Mouse (Mus musculus) layer of hippocampus, adult 9-10 months (tissue): ENCODE measurements at regions not wholly inside any gene's neighbourhood (a gene's known extent, or its start where the extent isn't known, plus 50 kb on each side); places are given as distances from the start of the nearest gene placed in this dataset.

Experiments used
- DNase-seq: peaks from one replicate; pipeline ENCODE4 v3.0.0; 2022; ENCODE audit warnings: low spot score

- peak; percentile 5 for DNase-seq
These were observed 55.8 kb upstream of the Atp2c1 start for GRCm38 (mm10) chr9:105582944-105583343.

- no peak for DNase-seq
These were observed 52.5 kb upstream of the Atp2c1 start for GRCm38 (mm10) chr9:105579601-105580000.
